Mouse (Mus musculus) hindbrain, postnatal 0 days (tissue): ENCODE data around the gene Vtcn1. TPM values are rescaled to one million over a fixed set of nuclear protein-coding genes. Genes with fewer than 3 reads are reported as not detected.

Experiments used
- ATAC-seq: fragments of 200-750 bp; cut with Nextera tagmentation; 2 replicates; pipeline ENCODE4 v1.8.0; 2017; ENCODE audit warnings: mild to moderate bottlenecking, moderate TSS enrichment, moderate library complexity
- DNase-seq: peaks from one replicate; pipeline ENCODE4 v3.0.0-alpha.2; 2015; ENCODE audit warnings: low spot score
- H3K27ac ChIP-seq: fragments of 300-500 bp; sonication (generic); 2 replicates; pipeline ENCODE4 v1.5.1; 2014; ENCODE audit warnings: mild to moderate bottlenecking
- H3K27me3 ChIP-seq: fragments of 300-500 bp; sonication (generic); 2 replicates; pipeline ENCODE4 v1.6.1; 2014; ENCODE audit warnings: low read length, mixed read lengths; ENCODE audit not compliant: insufficient read depth
- H3K36me3 ChIP-seq: fragments of 300-500 bp; sonication (generic); 2 replicates; pipeline ENCODE4 v1.6.1; 2014; ENCODE audit warnings: low read length, mixed read lengths; ENCODE audit not compliant: insufficient read depth
- H3K4me1 ChIP-seq: fragments of 300-500 bp; sonication (generic); 2 replicates; pipeline ENCODE4 v1.6.1; 2014; ENCODE audit warnings: antibody characterized with exemption, low read length, mixed read lengths; ENCODE audit not compliant: insufficient read depth
- H3K4me2 ChIP-seq: fragments of 300-500 bp; sonication (generic); 2 replicates; pipeline ENCODE4 v1.6.1; 2014; ENCODE audit warnings: low read depth, mild to moderate bottlenecking, low read length, moderate library complexity, mixed read lengths
- H3K4me3 ChIP-seq: fragments of 300-500 bp; sonication (generic); 2 replicates; pipeline ENCODE4 v1.5.1; 2014; ENCODE audit warnings: low read length
- H3K9ac ChIP-seq: fragments of 300-500 bp; sonication (generic); replicated peaks from 2 replicates; pipeline ENCODE4 v1.6.1; 2014; ENCODE audit warnings: mild to moderate bottlenecking, low read length, moderate library complexity, mixed read lengths
- H3K9me3 ChIP-seq: fragments of 300-500 bp; sonication (generic); 2 replicates; pipeline ENCODE4 v1.6.1; 2016; ENCODE audit warnings: low read length, mixed read lengths
- CTCF ChIP-seq: IDR thresholded peaks from 2 replicates; pipeline ENCODE4 v1.5.1; 2016; ENCODE audit warnings: antibody characterized with exemption, control low read depth, low read depth
- WGBS: fragments of 180-500 bp; shearing (Covaris S2); extraction: QIAGEN DNeasy Blood & Tissue Kit; methylation state at CpG from one replicate; pipeline ENCODE4 v1.1.7; 2014; 5-methylcytosine and 5-hydroxymethylcytosine counted together
- polyA plus RNA-seq: library from polyadenylated mRNA; unstranded; fragments of >200 nt; fragmentation: Nextera tagmentation; extraction: Ambion mirVana; gene quantifications from 2 replicates; pipeline ENCODE4 v1.2.1, GENCODE M21; 2015
- total RNA-seq: library from RNA; depleted of rRNA; stranded (reverse); fragments of >200 nt; gene quantifications from 2 replicates; pipeline ENCODE4 v1.2.3, GENCODE M21; 2014

The Vtcn1 gene
- total and polyA plus RNA-seq, 2 experiments from 2014 or later, result 0.05 TPM; not detected in 1

GRCm38 (mm10) chr3:100818709-100819108, 6.5 kb upstream of the Vtcn1 start:
- H3K4me1 ChIP-seq, result no peaks in the 10 kb centered on the region
- no peaks in the 10 kb centered on the region for H3K36me3 ChIP-seq
- DNase-seq (no peak), ATAC-seq (no peak)
- H3K9me3 ChIP-seq, result no peaks in the 10 kb centered on the region
- no peaks in the 10 kb centered on the region for H3K27me3 ChIP-seq
- WGBS, result 81% methylated on average over 4 of the region's 4 CpGs
- no peak overlapping the region for H3K27ac ChIP-seq
- TF ChIP-seq CTCF, result no peak
- no peak overlapping the region for H3K4me2 ChIP-seq
- no peak overlapping the region for H3K4me3 ChIP-seq
- no peak overlapping the region for H3K9ac ChIP-seq

GRCm38 (mm10) chr3:100819571-100819970, 5.7 kb upstream of the Vtcn1 start:
- H3K36me3 ChIP-seq, result no peaks in the 10 kb centered on the region
- ATAC-seq (no peak), DNase-seq (no peak)
- whole genome bisulfite sequencing, result 95% methylated on average over 5 of the region's 5 CpGs
- H3K27me3 ChIP-seq, result no peaks in the 10 kb centered on the region
- H3K4me2 ChIP-seq, result no peak overlapping the region
- H3K9ac ChIP-seq, result no peak overlapping the region
- no peaks in the 10 kb centered on the region for H3K9me3 ChIP-seq
- TF ChIP-seq CTCF, result no peak
- H3K4me3 ChIP-seq, result no peak overlapping the region
- H3K4me1 ChIP-seq, result no peaks in the 10 kb centered on the region
- no peak overlapping the region for H3K27ac ChIP-seq

GRCm38 (mm10) chr3:100820852-100821251, 4.4 kb upstream of the Vtcn1 start:
- no peak overlapping the region for H3K9ac ChIP-seq
- ATAC-seq (peak; percentile 35; the same call in 1 of the 2 replicates), DNase-seq (no peak)
- TF ChIP-seq CTCF, result no peak
- 56% methylated on average over 2 of the region's 2 CpGs for WGBS
- H3K4me2 ChIP-seq, result no peak overlapping the region
- H3K27ac ChIP-seq, result peak overlapping the region; percentile 29
- H3K36me3 ChIP-seq, result no peaks in the 10 kb centered on the region
- no peaks in the 10 kb centered on the region for H3K4me1 ChIP-seq
- H3K9me3 ChIP-seq, result no peaks in the 10 kb centered on the region
- no peak overlapping the region for H3K4me3 ChIP-seq
- no peaks in the 10 kb centered on the region for H3K27me3 ChIP-seq

- peak overlapping the region; percentile 29 for H3K27ac ChIP-seq
- TF ChIP-seq CTCF, result peak; percentile 69
- H3K4me3 ChIP-seq, result no peak overlapping the region
- ATAC-seq (peak; percentile 79), DNase-seq (peak; percentile 77)
- H3K4me2 ChIP-seq, result no peak overlapping the region
- no peaks in the 10 kb centered on the region for H3K27me3 ChIP-seq
- WGBS, result 50% methylated on average over 2 of the region's 2 CpGs
- no peaks in the 10 kb centered on the region for H3K4me1 ChIP-seq
- H3K9me3 ChIP-seq, result no peaks in the 10 kb centered on the region
- H3K36me3 ChIP-seq, result no peaks in the 10 kb centered on the region
- no peak overlapping the region for H3K9ac ChIP-seq
Observed at GRCm38 (mm10) chr3:100821276-100821675, 4.0 kb upstream of the Vtcn1 start.

GRCm38 (mm10) chr3:100843784-100844183, 18.5 kb downstream of the Vtcn1 start:
- no peaks in the 10 kb centered on the region for H3K4me1 ChIP-seq
- no peak overlapping the region for H3K4me2 ChIP-seq
- peak; percentile 25 for DNase-seq
- 60% methylated on average over 3 of the region's 3 CpGs for WGBS
- no peak overlapping the region for H3K9ac ChIP-seq
- no peak for ATAC-seq
- TF ChIP-seq CTCF, result no peak
- no peak overlapping the region for H3K4me3 ChIP-seq
- no peak overlapping the region for H3K27ac ChIP-seq
- no peaks in the 10 kb centered on the region for H3K9me3 ChIP-seq
- no peaks in the 10 kb centered on the region for H3K27me3 ChIP-seq
- H3K36me3 ChIP-seq, result no peaks in the 10 kb centered on the region

GRCm38 (mm10) chr3:100844366-100844765, 19.1 kb downstream of the Vtcn1 start:
- Histone ChIP-seq H3K36me3 (no peaks in the 10 kb centered on the region), H3K9me3 (no peaks in the 10 kb centered on the region), H3K4me1 (no peaks in the 10 kb centered on the region), H3K4me2 (no peak overlapping the region), H3K27me3 (no peaks in the 10 kb centered on the region), H3K9ac (no peak overlapping the region), H3K27ac (no peak overlapping the region), H3K4me3 (no peak overlapping the region)
- WGBS, result 64% methylated on average over 5 of the region's 5 CpGs
- TF ChIP-seq CTCF, result no peak
- DNase-seq (no peak), ATAC-seq (no peak)

- no peaks in the 10 kb centered on the region for H3K27me3 ChIP-seq
- H3K4me2 ChIP-seq, result no peak overlapping the region
- no peaks in the 10 kb centered on the region for H3K9me3 ChIP-seq
- DNase-seq (no peak), ATAC-seq (no peak)
- no peak overlapping the region for H3K4me3 ChIP-seq
- no peaks in the 10 kb centered on the region for H3K4me1 ChIP-seq
- TF ChIP-seq CTCF, result no peak
- 87% methylated on average over 7 of the region's 7 CpGs for WGBS
- no peaks in the 10 kb centered on the region for H3K36me3 ChIP-seq
- no peak overlapping the region for H3K9ac ChIP-seq
- H3K27ac ChIP-seq, result no peak overlapping the region
Observed at GRCm38 (mm10) chr3:100848348-100848747, 23.1 kb downstream of the Vtcn1 start.
